Mouse (Mus musculus) neural tube, embryonic 14.5 days (tissue): ENCODE data around the gene Nt5c2. TPM values are rescaled to one million over a fixed set of nuclear protein-coding genes. Genes with fewer than 3 reads are reported as not detected.
"Not testable (repeated sequence)": the region's sequence is repeated elsewhere in the genome, so short reads cannot be mapped to it uniquely, and the experiment has no call there.

Source experiments
- ATAC-seq: fragments of 200-750 bp; cut with Nextera tagmentation; 2 replicates; pipeline ENCODE4 v1.8.0; 2017; ENCODE audit warnings: low read depth, mild to moderate bottlenecking, moderate TSS enrichment, moderate library complexity
- H3K27ac ChIP-seq: fragments of 300-500 bp; sonication (generic); 2 replicates; pipeline ENCODE4 v1.5.1; 2014; ENCODE audit warnings: low read depth, mild to moderate bottlenecking, control low read depth, low read length, moderate library complexity, mixed read lengths
- H3K27me3 ChIP-seq: fragments of 300-500 bp; sonication (generic); 2 replicates; pipeline ENCODE4 v1.6.1; 2014; ENCODE audit warnings: low read length; ENCODE audit not compliant: control insufficient read depth, insufficient read depth
- H3K36me3 ChIP-seq: fragments of 300-500 bp; sonication (generic); 2 replicates; pipeline ENCODE4 v1.6.1; 2014; ENCODE audit warnings: low read length, mixed read lengths; ENCODE audit not compliant: control insufficient read depth, insufficient read depth
- H3K4me1 ChIP-seq: fragments of 300-500 bp; sonication (generic); 2 replicates; pipeline ENCODE4 v1.6.1; 2014; ENCODE audit warnings: low read length; ENCODE audit not compliant: control insufficient read depth, insufficient read depth
- H3K4me2 ChIP-seq: fragments of 300-500 bp; sonication (generic); 2 replicates; pipeline ENCODE4 v1.6.1; 2014; ENCODE audit warnings: mild to moderate bottlenecking, low read depth, low read length, control low read depth
- H3K4me3 ChIP-seq: fragments of 300-500 bp; sonication (generic); 2 replicates; pipeline ENCODE4 v1.5.1; 2014; ENCODE audit warnings: low read depth, low read length, control low read depth, mixed read lengths
- H3K9ac ChIP-seq: fragments of 300-500 bp; sonication (generic); replicated peaks from 2 replicates; pipeline ENCODE4 v1.6.1; 2014; ENCODE audit warnings: low read depth, mild to moderate bottlenecking, control low read depth, low read length, mixed read lengths
- H3K9me3 ChIP-seq: fragments of 300-500 bp; sonication (generic); 2 replicates; pipeline ENCODE4 v1.6.1; 2016; ENCODE audit warnings: low read length; ENCODE audit not compliant: control insufficient read depth
- WGBS: fragments of 180-500 bp; shearing (Covaris S2); extraction: QIAGEN DNeasy Blood & Tissue Kit; methylation state at CpG from one replicate; pipeline ENCODE4 v1.1.7; 2014; 5-methylcytosine and 5-hydroxymethylcytosine counted together
- polyA plus RNA-seq: library from polyadenylated mRNA; unstranded; fragments of >200 nt; fragmentation: Nextera tagmentation; extraction: Ambion mirVana; gene quantifications from 2 replicates; pipeline ENCODE4 v1.2.1, GENCODE M21; 2014

Gene Nt5c2
- polyA plus RNA-seq, 1 experiment from 2014 or later, result 80.3 TPM

GRCm38 (mm10) chr19:46998953-46999352 is 16.0 kb downstream of the Nt5c2 start:
- H3K27me3 ChIP-seq, result no peaks in the 10 kb centered on the region
- H3K4me3 ChIP-seq, result no peak overlapping the region
- 89% methylated on average over 4 of the region's 4 CpGs for WGBS
- H3K4me1 ChIP-seq, result no peaks in the 10 kb centered on the region
- H3K27ac ChIP-seq, result no peak overlapping the region
- H3K9me3 ChIP-seq, result no peaks in the 10 kb centered on the region
- H3K4me2 ChIP-seq, result no peak overlapping the region
- ATAC-seq, result no peak
- H3K9ac ChIP-seq, result no peak overlapping the region
- H3K36me3 ChIP-seq, result no peaks in the 10 kb centered on the region

- no peaks in the 10 kb centered on the region for H3K9me3 ChIP-seq
- H3K36me3 ChIP-seq, result no peaks in the 10 kb centered on the region
- 84% methylated on average over 8 of the region's 8 CpGs for WGBS
- no peak overlapping the region for H3K4me2 ChIP-seq
- H3K9ac ChIP-seq, result no peak overlapping the region
- H3K4me1 ChIP-seq, result no peaks in the 10 kb centered on the region
- H3K27me3 ChIP-seq, result no peaks in the 10 kb centered on the region
- no peak overlapping the region for H3K4me3 ChIP-seq
- H3K27ac ChIP-seq, result no peak overlapping the region
- no peak for ATAC-seq
These were observed 16.6 kb downstream of the Nt5c2 start for GRCm38 (mm10) chr19:46998168-46998870.

DNA sequence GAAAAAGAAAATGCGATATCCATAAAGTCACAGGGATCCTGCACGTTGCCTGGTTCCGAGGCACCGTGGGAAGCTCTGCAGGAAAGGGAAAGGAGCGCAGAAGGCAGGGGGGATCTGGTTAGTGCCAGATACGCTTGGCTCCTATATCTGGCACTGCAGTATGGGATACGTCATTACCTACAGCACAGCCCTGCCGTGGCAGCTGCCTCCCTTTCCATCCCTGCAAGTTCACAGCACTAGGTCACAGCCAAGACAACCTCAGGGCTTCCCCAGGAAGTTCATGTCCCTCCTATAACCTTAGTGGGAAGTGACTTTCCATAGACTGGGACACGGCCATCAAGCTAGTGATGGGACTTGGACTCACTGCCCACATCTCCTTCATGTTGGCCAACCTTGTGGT is 18.9 kb downstream of the Nt5c2 start:
- no peaks in the 10 kb centered on the region for H3K9me3 ChIP-seq
- no peak overlapping the region for H3K4me3 ChIP-seq
- no peak overlapping the region for H3K9ac ChIP-seq
- 86% methylated on average over 9 of the region's 9 CpGs for WGBS
- no peak for ATAC-seq
- H3K36me3 ChIP-seq, result no peaks in the 10 kb centered on the region
- no peaks in the 10 kb centered on the region for H3K27me3 ChIP-seq
- H3K4me1 ChIP-seq, result no peaks in the 10 kb centered on the region
- no peak overlapping the region for H3K27ac ChIP-seq
- H3K4me2 ChIP-seq, result no peak overlapping the region

GRCm38 (mm10) chr19:46992329-46992728 is 22.6 kb downstream of the Nt5c2 start:
- WGBS, result 70% methylated on average over 4 of the region's 4 CpGs
- H3K27me3 ChIP-seq, result not testable (repeated sequence)

GRCm38 (mm10) chr19:46991145-46991544 is 23.8 kb downstream of the Nt5c2 start:
- H3K4me2 ChIP-seq, result no peak overlapping the region
- H3K9ac ChIP-seq, result no peak overlapping the region
- no peak overlapping the region for H3K27ac ChIP-seq
- no peaks in the 10 kb centered on the region for H3K27me3 ChIP-seq
- ATAC-seq, result no peak
- WGBS, result 11% methylated on average over 5 of the region's 5 CpGs
- H3K36me3 ChIP-seq, result no peaks in the 10 kb centered on the region
- no peaks in the 10 kb centered on the region for H3K9me3 ChIP-seq
- no peak overlapping the region for H3K4me3 ChIP-seq
- H3K4me1 ChIP-seq, result peaks cover 5% of the 10 kb centered on the region; the same call in 1 of the 2 replicates

More at GRCm38 (mm10) chr19:46992329-46992728, 22.6 kb downstream of the Nt5c2 start:
- H3K4me2 ChIP-seq, H3K9me3 ChIP-seq, ATAC-seq, H3K4me1 ChIP-seq, H3K27ac ChIP-seq, H3K36me3 ChIP-seq, H3K4me3 ChIP-seq, H3K9ac ChIP-seq: not testable (repeated sequence)

DNA sequence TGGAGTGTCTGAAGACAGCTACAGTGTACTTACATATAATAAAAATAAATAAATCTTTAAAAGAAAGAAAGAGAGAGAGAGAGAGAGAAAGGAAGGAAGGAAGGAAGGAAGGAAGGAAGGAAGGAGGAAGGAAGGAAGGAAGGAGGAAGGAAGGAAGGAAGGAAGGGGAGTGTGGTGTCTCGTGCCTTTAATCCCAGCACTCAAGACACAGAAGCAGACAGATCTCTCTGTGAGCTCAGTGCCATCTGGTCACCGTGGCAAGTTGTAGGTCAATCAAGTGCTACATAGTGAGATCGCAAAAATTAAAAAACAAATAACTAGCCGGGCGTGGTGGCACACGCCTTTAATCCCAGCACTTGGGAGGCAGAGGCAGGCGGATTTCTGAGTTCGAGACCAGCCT is 24.3 kb downstream of the Nt5c2 start:
- not testable (repeated sequence) for H3K36me3 ChIP-seq, H3K9ac ChIP-seq, H3K27me3 ChIP-seq, H3K4me2 ChIP-seq, H3K27ac ChIP-seq, H3K9me3 ChIP-seq, ATAC-seq, H3K4me3 ChIP-seq, H3K4me1 ChIP-seq
- 84% methylated on average over 8 of the region's 8 CpGs for WGBS

DNA sequence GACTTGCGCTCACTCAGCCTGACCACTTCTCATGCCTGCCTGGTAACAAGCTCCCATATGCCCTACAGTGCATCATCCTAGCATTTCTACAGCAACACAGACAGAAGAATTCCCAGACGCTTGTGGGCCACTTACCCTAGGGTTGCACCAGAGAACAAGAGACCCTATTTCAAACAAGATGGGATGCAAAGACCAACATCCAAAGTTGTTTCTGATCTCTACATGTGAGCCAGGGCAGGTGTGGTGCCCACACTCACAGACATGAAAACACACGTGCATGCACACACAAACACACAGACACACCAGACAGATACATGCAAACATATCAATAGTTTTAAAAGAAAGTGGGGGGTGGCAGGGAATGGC is 24.8 kb downstream of the Nt5c2 start:
- peaks cover 5% of the 10 kb centered on the region; the same call in 1 of the 2 replicates for H3K4me1 ChIP-seq
- H3K9ac ChIP-seq, result no peak overlapping the region
- no peaks in the 10 kb centered on the region for H3K36me3 ChIP-seq
- H3K9me3 ChIP-seq, result no peaks in the 10 kb centered on the region
- no peak overlapping the region for H3K27ac ChIP-seq
- no peak overlapping the region for H3K4me3 ChIP-seq
- no peak for ATAC-seq
- WGBS, result 86% methylated on average over 3 of the region's 3 CpGs
- no peaks in the 10 kb centered on the region for H3K27me3 ChIP-seq
- H3K4me2 ChIP-seq, result no peak overlapping the region

- Histone ChIP-seq H3K4me1 (peaks cover 5% of the 10 kb centered on the region; the same call in 1 of the 2 replicates), H3K4me2 (no peak overlapping the region), H3K4me3 (no peak overlapping the region), H3K9ac (no peak overlapping the region), H3K36me3 (no peaks in the 10 kb centered on the region), H3K27ac (no peak overlapping the region), H3K9me3 (no peaks in the 10 kb centered on the region), H3K27me3 (no peaks in the 10 kb centered on the region)
- 80% methylated on average over 20 of the region's 20 CpGs for WGBS
- ATAC-seq, result no peak
These were observed 25.3 kb downstream of the Nt5c2 start for GRCm38 (mm10) chr19:46989479-46990152.

DNA sequence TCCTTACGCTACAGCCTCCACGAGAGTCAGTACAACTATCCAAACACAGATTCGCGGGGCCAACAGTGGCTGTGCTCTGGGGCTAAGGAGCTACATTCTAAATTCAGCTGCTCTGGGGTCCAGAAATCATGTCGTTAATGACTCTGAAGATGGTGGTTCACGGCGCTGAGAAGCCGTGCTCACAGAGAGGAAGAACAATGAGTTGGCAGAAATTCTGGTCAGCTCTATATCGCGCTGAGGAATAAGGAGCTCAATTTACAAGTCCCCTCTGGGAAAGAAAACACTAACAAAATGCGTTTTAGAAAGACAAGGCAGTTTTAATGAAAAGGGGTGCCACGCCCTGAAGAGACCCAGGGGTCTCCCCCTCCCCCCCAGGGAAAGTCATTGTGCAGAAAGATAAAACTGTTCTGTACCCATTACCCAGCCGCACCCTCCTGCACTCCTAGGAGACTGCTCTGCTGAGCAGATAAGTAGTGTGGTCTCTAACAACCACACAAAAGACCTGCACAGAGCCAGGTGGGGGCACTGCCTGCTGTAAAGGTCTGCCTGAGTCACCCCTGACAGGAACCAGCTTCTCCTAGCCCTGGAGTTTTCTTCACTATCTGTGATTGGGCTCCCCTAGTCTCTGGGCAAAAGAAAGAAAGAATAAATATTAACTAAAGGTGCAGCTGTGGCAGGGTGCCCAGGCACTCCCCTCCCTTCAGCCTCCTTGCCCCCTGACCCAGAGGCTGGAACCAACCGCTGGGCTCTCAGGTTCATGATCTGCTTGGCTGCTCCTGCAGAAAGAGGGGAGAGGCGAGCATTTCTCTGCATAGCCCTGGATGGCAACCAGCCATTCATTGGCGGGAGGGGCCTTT is 26.5 kb downstream of the Nt5c2 start:
- H3K27ac ChIP-seq, result no peak overlapping the region
- 55% methylated on average over 16 of the region's 16 CpGs for WGBS
- no peak overlapping the region for H3K4me2 ChIP-seq
- no peaks in the 10 kb centered on the region for H3K36me3 ChIP-seq
- H3K9ac ChIP-seq, result no peak overlapping the region
- H3K4me1 ChIP-seq, result peaks cover 5% of the 10 kb centered on the region; the same call in 1 of the 2 replicates
- no peaks in the 10 kb centered on the region for H3K9me3 ChIP-seq
- H3K27me3 ChIP-seq, result no peaks in the 10 kb centered on the region
- H3K4me3 ChIP-seq, result no peak overlapping the region
- no peak for ATAC-seq
